ENCODE assay signal across 21 mouse cellular contexts in genomic region chr1:128009751-128010150, GRCm38 (mm10).
DNase-seq lines count a peak whose midpoint lies in the region; ATAC-seq and TF ChIP-seq lines count a peak whose summit lies in the region.
"Had no signal": no experiment of that assay in that cellular context is flagged by ENCODE, and none has a peak within 500 bp of the region (broad histone marks: within the 10 kb centered on the region; RNA-seq: fewer than 3 reads in every experiment).

No protein-coding gene starts in this region.

- ATAC-seq in forebrain, postnatal 0 days, result peak; percentile 73
- no peak for ATAC-seq in forebrain, embryonic 13.5 days
- ATAC-seq in hindbrain, postnatal 0 days, result no peak
- ATAC-seq in hindbrain, embryonic 13.5 days (ENCODE audit: low FRiP score), result no peak
- 0 out of 2 replicates have a peak, but pooled peaks have one; percentile 48 for ATAC-seq in midbrain, embryonic 16.5 days
- ATAC-seq: CD4-positive, CD25-positive, alpha-beta regulatory T cell, adult 4 months; intestine, embryonic 15.5 days had no signal

- no peak overlapping the region for H3K27ac ChIP-seq in forebrain, postnatal 0 days (ENCODE audit: low read depth, low read length)
- no peak overlapping the region for H3K27ac ChIP-seq in forebrain, embryonic 13.5 days
- H3K27ac ChIP-seq in hindbrain, postnatal 0 days, result no peak overlapping the region
- no peak overlapping the region for H3K27ac ChIP-seq in hindbrain, embryonic 13.5 days
- H3K27ac ChIP-seq in midbrain, embryonic 16.5 days (ENCODE audit: low read length), result no peak overlapping the region
- no peak overlapping the region for H3K27ac ChIP-seq in midbrain, embryonic 10.5 days (replicated peaks)
- H3K27ac ChIP-seq: embryonic facial prominence, embryonic 13.5 days; forebrain, embryonic 12.5 days; heart, adult 2 months; intestine, embryonic 15.5 days had no signal

- WGBS in forebrain, postnatal 0 days, result 77% methylated on average over 2 of the region's 2 CpGs
- 93% methylated on average over 2 of the region's 2 CpGs for WGBS in forebrain, embryonic 13.5 days
- WGBS in hindbrain, postnatal 0 days, result 64% methylated on average over 2 of the region's 2 CpGs
- WGBS in hindbrain, embryonic 13.5 days, result 94% methylated on average over 2 of the region's 2 CpGs
- WGBS in midbrain, embryonic 16.5 days, result 76% methylated on average over 2 of the region's 2 CpGs
- WGBS in midbrain, embryonic 10.5 days, result 100% methylated on average over 2 of the region's 2 CpGs

- H3K4me1 ChIP-seq in forebrain, postnatal 0 days (ENCODE audit: insufficient read depth), result no peaks in the 10 kb centered on the region
- no peaks in the 10 kb centered on the region for H3K4me1 ChIP-seq in forebrain, embryonic 13.5 days
- no peaks in the 10 kb centered on the region for H3K4me1 ChIP-seq in hindbrain, postnatal 0 days (ENCODE audit: insufficient read depth, low read length)
- no peaks in the 10 kb centered on the region for H3K4me1 ChIP-seq in hindbrain, embryonic 13.5 days (replicated peaks)
- no peaks in the 10 kb centered on the region for H3K4me1 ChIP-seq in midbrain, embryonic 16.5 days (ENCODE audit: control insufficient read depth, insufficient read depth, low read length)
- no peaks in the 10 kb centered on the region for H3K4me1 ChIP-seq in midbrain, embryonic 10.5 days
- H3K4me1 ChIP-seq: embryonic facial prominence, embryonic 13.5 days; forebrain, embryonic 12.5 days; heart, embryonic 12.5 days; intestine, embryonic 15.5 days had no signal

- H3K9me3 ChIP-seq in forebrain, postnatal 0 days (ENCODE audit: low read length), result no peaks in the 10 kb centered on the region
- no peaks in the 10 kb centered on the region for H3K9me3 ChIP-seq in forebrain, embryonic 13.5 days (replicated peaks)
- H3K9me3 ChIP-seq in hindbrain, postnatal 0 days (ENCODE audit: low read length), result no peaks in the 10 kb centered on the region
- no peaks in the 10 kb centered on the region for H3K9me3 ChIP-seq in hindbrain, embryonic 13.5 days
- no peaks in the 10 kb centered on the region for H3K9me3 ChIP-seq in midbrain, embryonic 16.5 days (replicated peaks; ENCODE audit: control insufficient read depth, low read length, poor library complexity, severe bottlenecking)
- H3K9me3 ChIP-seq in midbrain, embryonic 10.5 days (replicated peaks), result no peaks in the 10 kb centered on the region; the same call in 1 of the 2 replicates
- H3K9me3 ChIP-seq: embryonic facial prominence, embryonic 13.5 days; forebrain, embryonic 12.5 days; G1E; heart, embryonic 12.5 days; intestine, embryonic 15.5 days had no signal

- peak; percentile 16 for DNase-seq in forebrain, postnatal 0 days
- peak; percentile 15 for DNase-seq in hindbrain, postnatal 0 days (ENCODE audit: low spot score)
- no peak for DNase-seq in midbrain, embryonic 10.5 days (ENCODE audit: low spot score)
- no peak for DNase-seq in cerebellum, adult 11 months
- DNase-seq: adrenal gland, adult 8-10 months; adrenal gland, postnatal 36 days; B cell, adult 2 months; cerebellum, adult 11-12 months; cerebellum, adult 9-10 months; cerebellum, postnatal 25 days; gastrocnemius, postnatal 10 days; heart, adult 2 months had no signal

- H3K9ac ChIP-seq in forebrain, postnatal 0 days, result no peak overlapping the region
- no peak overlapping the region for H3K9ac ChIP-seq in forebrain, embryonic 13.5 days
- H3K9ac ChIP-seq in hindbrain, postnatal 0 days (replicated peaks; ENCODE audit: low read length), result no peak overlapping the region
- no peak overlapping the region for H3K9ac ChIP-seq in hindbrain, embryonic 13.5 days
- H3K9ac ChIP-seq in midbrain, embryonic 16.5 days (ENCODE audit: low read depth, low read length), result no peak overlapping the region
- H3K9ac ChIP-seq: embryonic facial prominence, embryonic 13.5 days; forebrain, embryonic 12.5 days; heart, embryonic 12.5 days; intestine, embryonic 15.5 days had no signal

- no peak overlapping the region for H3K4me2 ChIP-seq in forebrain, postnatal 0 days (ENCODE audit: low read depth)
- H3K4me2 ChIP-seq in forebrain, embryonic 13.5 days, result no peak overlapping the region
- no peak overlapping the region for H3K4me2 ChIP-seq in hindbrain, postnatal 0 days (ENCODE audit: low read depth, low read length)
- H3K4me2 ChIP-seq in hindbrain, embryonic 13.5 days, result no peak overlapping the region
- H3K4me2 ChIP-seq in midbrain, embryonic 16.5 days (ENCODE audit: low read length), result no peak overlapping the region
- H3K4me2 ChIP-seq: embryonic facial prominence, embryonic 13.5 days; forebrain, embryonic 12.5 days; heart, embryonic 12.5 days; intestine, embryonic 15.5 days had no signal

- no peaks in the 10 kb centered on the region for H3K27me3 ChIP-seq in forebrain, postnatal 0 days (ENCODE audit: insufficient read depth, low read length)
- no peaks in the 10 kb centered on the region for H3K27me3 ChIP-seq in forebrain, embryonic 13.5 days
- no peaks in the 10 kb centered on the region for H3K27me3 ChIP-seq in hindbrain, postnatal 0 days (ENCODE audit: insufficient read depth, low read length)
- no peaks in the 10 kb centered on the region for H3K27me3 ChIP-seq in hindbrain, embryonic 13.5 days
- no peaks in the 10 kb centered on the region for H3K27me3 ChIP-seq in midbrain, embryonic 16.5 days (ENCODE audit: control insufficient read depth, insufficient read depth, low read depth, low read length)
- no peaks in the 10 kb centered on the region for H3K27me3 ChIP-seq in midbrain, embryonic 10.5 days (ENCODE audit: low read depth, poor library complexity, severe bottlenecking)
- H3K27me3 ChIP-seq: embryonic facial prominence, embryonic 13.5 days; forebrain, embryonic 12.5 days; heart, embryonic 12.5 days; intestine, embryonic 15.5 days had no signal

- H3K36me3 ChIP-seq in forebrain, postnatal 0 days (ENCODE audit: insufficient read depth), result no peaks in the 10 kb centered on the region
- no peaks in the 10 kb centered on the region for H3K36me3 ChIP-seq in forebrain, embryonic 13.5 days (ENCODE audit: poor library complexity, severe bottlenecking)
- no peaks in the 10 kb centered on the region for H3K36me3 ChIP-seq in hindbrain, postnatal 0 days (ENCODE audit: insufficient read depth, low read length)
- no peaks in the 10 kb centered on the region for H3K36me3 ChIP-seq in hindbrain, embryonic 13.5 days
- no peaks in the 10 kb centered on the region for H3K36me3 ChIP-seq in midbrain, embryonic 16.5 days (ENCODE audit: control insufficient read depth, insufficient read depth, low read length)
- H3K36me3 ChIP-seq in midbrain, embryonic 10.5 days, result peaks cover 32% of the 10 kb centered on the region
- H3K36me3 ChIP-seq: forebrain, embryonic 12.5 days; intestine, embryonic 15.5 days had no signal

- no peak overlapping the region for H3K4me3 ChIP-seq in forebrain, postnatal 0 days (ENCODE audit: low read depth, low read length)
- no peak overlapping the region for H3K4me3 ChIP-seq in forebrain, embryonic 13.5 days
- no peak overlapping the region for H3K4me3 ChIP-seq in hindbrain, postnatal 0 days (ENCODE audit: low read length)
- no peak overlapping the region for H3K4me3 ChIP-seq in hindbrain, embryonic 13.5 days
- H3K4me3 ChIP-seq in midbrain, embryonic 16.5 days (ENCODE audit: low read depth, low read length), result no peak overlapping the region
- no peak overlapping the region for H3K4me3 ChIP-seq in midbrain, embryonic 10.5 days
- H3K4me3 ChIP-seq: embryonic facial prominence, embryonic 13.5 days; forebrain, embryonic 12.5 days; heart, adult 2 months; heart, embryonic 12.5 days; intestine, embryonic 15.5 days had no signal

- TF ChIP-seq CTCF in forebrain, postnatal 0 days (IDR thresholded peaks at IDR 0.05; ENCODE audit: low read depth), result no peak
- TF ChIP-seq CTCF in hindbrain, postnatal 0 days (IDR thresholded peaks at IDR 0.05; ENCODE audit: low read depth), result no peak

Comparison
In these comparisons a context has a peak if more than half of its experiments do, and no peak if none do; other contexts are left out.
1. ATAC-seq: peak in forebrain, postnatal 0 days (single experiment) and midbrain, embryonic 16.5 days (single experiment); none in forebrain, embryonic 13.5 days (single experiment), hindbrain, postnatal 0 days (single experiment) and hindbrain, embryonic 13.5 days (single experiment).
2. DNase-seq: peak in forebrain, postnatal 0 days (single experiment) and hindbrain, postnatal 0 days (single experiment); none in midbrain, embryonic 10.5 days (single experiment) and cerebellum, adult 11 months (single experiment).